Mouse (Mus musculus) adrenal gland, adult 2 months (tissue): ENCODE data around the gene Dmgdh. TPM values are rescaled to one million over a fixed set of nuclear protein-coding genes. Genes with fewer than 3 reads are reported as not detected.

Experiments
- DNase-seq: peaks from one replicate; pipeline ENCODE4 v3.0.0; 2021
- microRNA-seq, 2 experiments: library from miRNA; unstranded; fragments of <30 nt; microRNA quantifications; one replicate each; pipeline ENCODE4 v1.2.0; 2021
- polyA plus RNA-seq: library from polyadenylated mRNA; depleted of rRNA; stranded (reverse); fragments of >200 nt; gene quantifications from 2 replicates; pipeline ENCODE4 v1.2.3, GENCODE M21; 2012; rRNA removed
- total RNA-seq, 2 experiments: library from RNA; stranded (reverse); gene quantifications; 2 replicates each; pipeline ENCODE4 v1.2.3; 2021

Dmgdh gene
- total and polyA plus RNA-seq, 3 experiments = 0.17 to 0.89 TPM; not detected in 1

GRCm38 (mm10) chr13:93772861-93773260, 98.6 kb downstream of the Dmgdh start:
- DNase-seq = no peak

- DNase-seq = no peak
Observed at GRCm38 (mm10) chr13:93773704-93774315, 99.6 kb downstream of the Dmgdh start.

GRCm38 (mm10) chr13:93782823-93783222, 108.6 kb downstream of the Dmgdh start:
- no peak for DNase-seq

GRCm38 (mm10) chr13:93785329-93785728, 111.1 kb downstream of the Dmgdh start:
- DNase-seq = no peak

GRCm38 (mm10) chr13:93786051-93786450, 111.8 kb downstream of the Dmgdh start:
- DNase-seq = no peak

- DNase-seq = no peak
Observed at GRCm38 (mm10) chr13:93787647-93788046, 113.4 kb downstream of the Dmgdh start.

GRCm38 (mm10) chr13:93792945-93793642, 118.9 kb downstream of the Dmgdh start:
- peak; percentile 29 for DNase-seq

GRCm38 (mm10) chr13:93793643-93794182, 119.5 kb downstream of the Dmgdh start:
- no peak for DNase-seq

GRCm38 (mm10) chr13:93797011-93797600, 122.9 kb downstream of the Dmgdh start:
- no peak for DNase-seq

Small RNAs within 50 kb of the gene (microRNA-seq; reads per million reads assigned to microRNA genes)
- gene Mir5624 = 0 reads per million in 2 experiments

Other genes starting within 250 kb of the Dmgdh start
- 10 to 100 TPM; 42.7 to 48.6 TPM for gene Jmy, start 174.6 kb upstream of the Dmgdh start, total RNA-seq
- 24.9 and 30.3 TPM in 2 replicates for gene Jmy, start 174.6 kb upstream of the Dmgdh start, polyA plus RNA-seq
- gene Bhmt, start 36.5 kb upstream of the Dmgdh start, total RNA-seq = 10 to 100 TPM in 1 of 2 experiments, under 1 TPM in 1; 0.97 to 11.8 TPM
- gene Bhmt, start 36.5 kb upstream of the Dmgdh start, polyA plus RNA-seq = 0.80 and 0.92 TPM in 2 replicates
- gene Bhmt2, start 131 bp upstream of the Dmgdh start, total RNA-seq = under 1 TPM; 0.17 to 0.66 TPM
- gene Bhmt2, start 131 bp upstream of the Dmgdh start, polyA plus RNA-seq = 0.08 TPM in 1 of 2 replicates, not detected in the other
- gene Arsb, start 97.2 kb downstream of the Dmgdh start, total RNA-seq = 10 to 100 TPM; 37.4 to 46.8 TPM
- gene Arsb, start 97.2 kb downstream of the Dmgdh start, polyA plus RNA-seq = 45.4 and 57.5 TPM in 2 replicates